Mouse (Mus musculus): Measurements from ENCODE around the gene Lsm4.

Gene Lsm4

GRCm38 (mm10) chr8:70673079-70673856 is at the start of gene Lsm4:
Gene Lsm4 (plus strand): TSS chr8:70673248.
- in situ Hi-C loops (cut with MboI; ENCODE audit: low pct_unique_long_range_greater_than_20kb in 1 of 2, low sequenced_read_pairs in 2 of 2, unreplicated experiment in 1 of 2), result no loop called here

- in situ Hi-C loops (cut with MboI; ENCODE audit: low pct_unique_long_range_greater_than_20kb in 1 of 2, low sequenced_read_pairs in 2 of 2, unreplicated experiment in 1 of 2), result no loop called here
Observed at GRCm38 (mm10) chr8:70625104-70625503, 47.9 kb upstream of the Lsm4 start.

GRCm38 (mm10) chr8:70627041-70627440 is 46.0 kb upstream of the Lsm4 start:
- in situ Hi-C loops (cut with MboI; ENCODE audit: low pct_unique_long_range_greater_than_20kb in 1 of 2, low sequenced_read_pairs in 2 of 2, unreplicated experiment in 1 of 2), result no loop called here

- in situ Hi-C loops (cut with MboI; ENCODE audit: low pct_unique_long_range_greater_than_20kb in 1 of 2, low sequenced_read_pairs in 2 of 2, unreplicated experiment in 1 of 2), result no loop called here
Observed at GRCm38 (mm10) chr8:70628986-70629490, 44.0 kb upstream of the Lsm4 start.

GRCm38 (mm10) chr8:70629574-70630531 is 43.2 kb upstream of the Lsm4 start:
- in situ Hi-C loops (cut with MboI; ENCODE audit: low pct_unique_long_range_greater_than_20kb in 1 of 2, low sequenced_read_pairs in 2 of 2, unreplicated experiment in 1 of 2), result no loop called here

GRCm38 (mm10) chr8:70630532-70631381 is 42.3 kb upstream of the Lsm4 start:
- in situ Hi-C loops (cut with MboI; ENCODE audit: low pct_unique_long_range_greater_than_20kb in 1 of 2, low sequenced_read_pairs in 2 of 2, unreplicated experiment in 1 of 2), result no loop called here

- in situ Hi-C loops (cut with MboI; ENCODE audit: low pct_unique_long_range_greater_than_20kb in 1 of 2, low sequenced_read_pairs in 2 of 2, unreplicated experiment in 1 of 2), result no loop called here
Observed at GRCm38 (mm10) chr8:70631436-70631835, 41.6 kb upstream of the Lsm4 start.

- in situ Hi-C loops (cut with MboI; ENCODE audit: low pct_unique_long_range_greater_than_20kb in 1 of 2, low sequenced_read_pairs in 2 of 2, unreplicated experiment in 1 of 2), result no loop called here
Observed at GRCm38 (mm10) chr8:70632346-70632892, 40.6 kb upstream of the Lsm4 start, which contains the start of gene Gdf15. Gene Gdf15 (minus strand): TSS chr8:70632456.

GRCm38 (mm10) chr8:70634066-70634465 is 39.0 kb upstream of the Lsm4 start:
- in situ Hi-C loops (cut with MboI; ENCODE audit: low pct_unique_long_range_greater_than_20kb in 1 of 2, low sequenced_read_pairs in 2 of 2, unreplicated experiment in 1 of 2), result no loop called here

DNA sequence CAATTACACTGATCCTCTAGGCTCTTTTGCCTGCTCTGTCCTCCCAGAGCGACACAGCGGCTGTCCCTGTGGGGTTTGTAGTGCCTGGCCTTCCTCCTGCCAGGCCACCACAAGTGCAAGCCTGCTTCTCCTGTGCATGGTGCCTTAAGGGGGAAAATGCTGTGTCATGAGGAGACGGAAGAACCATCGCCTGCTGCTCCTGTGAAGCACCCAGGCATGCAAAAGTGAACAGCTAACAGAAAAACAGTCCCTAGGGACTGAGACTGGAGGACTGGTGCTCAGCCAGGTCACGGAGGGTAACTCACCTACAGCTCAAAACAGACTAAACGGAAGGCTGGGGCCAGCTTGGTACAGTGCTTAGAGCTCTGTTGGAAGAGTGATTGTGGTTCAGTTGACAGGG is 37.5 kb upstream of the Lsm4 start:
- in situ Hi-C loops (cut with MboI; ENCODE audit: low pct_unique_long_range_greater_than_20kb in 1 of 2, low sequenced_read_pairs in 2 of 2, unreplicated experiment in 1 of 2), result no loop called here

DNA sequence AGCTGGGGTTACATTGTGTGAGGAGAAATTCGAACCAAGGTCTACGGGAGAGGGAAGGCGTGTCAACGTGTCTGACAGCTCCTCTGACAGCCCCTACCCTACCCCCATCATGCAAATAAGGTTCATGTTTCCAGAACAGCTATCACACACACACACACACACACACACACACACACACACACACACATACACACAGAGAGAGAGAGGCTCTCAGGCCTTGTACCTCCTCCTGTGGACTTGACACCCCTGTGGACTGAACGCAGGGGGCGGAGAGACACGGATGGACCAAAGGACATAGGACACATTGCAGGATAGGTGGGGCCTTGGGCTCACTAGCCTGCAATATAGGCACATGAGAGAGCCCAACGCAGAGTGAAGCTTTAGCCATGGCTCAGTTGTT is 36.2 kb upstream of the Lsm4 start:
- in situ Hi-C loops (cut with MboI; ENCODE audit: low pct_unique_long_range_greater_than_20kb in 1 of 2, low sequenced_read_pairs in 2 of 2, unreplicated experiment in 1 of 2), result no loop called here

DNA sequence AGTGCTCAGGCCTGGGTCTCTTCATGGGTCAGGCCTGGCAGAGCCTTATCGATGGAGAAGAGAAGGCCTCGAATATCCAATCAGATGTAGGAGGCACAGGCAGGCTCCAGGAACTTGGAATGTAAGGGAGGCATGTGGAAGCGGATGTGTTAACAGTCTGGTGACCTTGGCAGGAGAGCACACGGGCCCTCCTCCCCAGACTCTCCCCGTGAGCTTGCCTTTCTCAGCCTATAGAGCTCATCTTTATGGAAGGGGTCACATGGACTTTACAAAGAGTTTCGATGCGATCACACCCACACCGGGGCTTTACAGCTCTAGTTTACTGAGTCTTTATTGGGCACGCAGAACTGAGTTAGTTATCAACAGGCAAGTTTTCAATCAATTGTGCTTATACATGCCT is 34.3 kb upstream of the Lsm4 start:
- in situ Hi-C loops (cut with MboI; ENCODE audit: low pct_unique_long_range_greater_than_20kb in 1 of 2, low sequenced_read_pairs in 2 of 2, unreplicated experiment in 1 of 2), result no loop called here

DNA sequence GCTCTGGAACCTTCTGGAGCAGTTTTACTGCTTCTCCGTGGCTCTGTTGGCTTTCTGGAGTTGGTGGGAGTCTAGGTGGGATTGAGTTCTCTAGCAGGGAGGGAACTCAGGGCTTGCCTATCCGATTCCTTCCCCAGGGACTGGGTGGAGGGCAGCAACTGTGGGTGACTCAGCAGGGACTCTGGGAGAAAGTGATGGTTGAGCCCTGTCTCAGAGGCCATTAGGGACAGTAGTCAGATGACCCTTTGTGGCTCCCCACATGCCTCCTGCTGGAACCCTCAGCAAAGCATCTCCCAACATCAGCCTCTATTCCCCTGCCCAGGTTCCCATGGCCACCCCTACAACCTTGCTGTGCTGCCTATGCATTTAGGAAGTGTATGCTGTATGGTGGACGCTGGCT is 30.0 kb upstream of the Lsm4 start:
- in situ Hi-C loops (cut with MboI; ENCODE audit: low pct_unique_long_range_greater_than_20kb in 1 of 2, low sequenced_read_pairs in 2 of 2, unreplicated experiment in 1 of 2), result no loop called here

DNA sequence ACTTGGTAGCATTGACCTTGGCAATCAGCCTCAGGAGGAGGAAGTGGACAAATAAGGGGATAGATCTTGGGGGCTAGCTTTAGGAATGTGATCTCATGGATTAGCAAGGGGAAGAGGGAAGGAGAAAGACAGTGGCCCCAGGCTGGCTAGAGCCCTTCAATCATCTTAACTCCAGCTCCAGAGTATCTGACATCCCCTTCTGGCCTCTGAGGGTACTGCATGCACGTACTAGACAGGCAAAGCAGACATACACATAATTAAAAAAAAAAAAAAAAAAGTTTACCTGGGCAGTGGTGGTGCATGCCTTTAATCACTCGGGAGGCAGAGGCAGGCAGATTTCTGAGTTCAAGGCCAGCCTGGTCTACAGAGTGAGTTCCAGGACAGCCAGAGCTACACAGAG is 29.0 kb upstream of the Lsm4 start:
- in situ Hi-C loops (cut with MboI; ENCODE audit: low pct_unique_long_range_greater_than_20kb in 1 of 2, low sequenced_read_pairs in 2 of 2, unreplicated experiment in 1 of 2), result no loop called here

GRCm38 (mm10) chr8:70645501-70646224 is 27.4 kb upstream of the Lsm4 start:
- in situ Hi-C loops (cut with MboI; ENCODE audit: low pct_unique_long_range_greater_than_20kb in 1 of 2, low sequenced_read_pairs in 2 of 2, unreplicated experiment in 1 of 2), result no loop called here

- in situ Hi-C loops (cut with MboI; ENCODE audit: low pct_unique_long_range_greater_than_20kb in 1 of 2, low sequenced_read_pairs in 2 of 2, unreplicated experiment in 1 of 2), result no loop called here
Observed at GRCm38 (mm10) chr8:70646369-70646768, 26.7 kb upstream of the Lsm4 start.

GRCm38 (mm10) chr8:70646775-70647174 is 26.3 kb upstream of the Lsm4 start:
- in situ Hi-C loops (cut with MboI; ENCODE audit: low pct_unique_long_range_greater_than_20kb in 1 of 2, low sequenced_read_pairs in 2 of 2, unreplicated experiment in 1 of 2), result no loop called here
